Mouse (Mus musculus) central nervous system, embryonic 14 days (tissue): ENCODE data around the gene Bend4. TPM values are rescaled to one million over a fixed set of nuclear protein-coding genes. Genes with fewer than 3 reads are reported as not detected.

Experiments used
- polyA plus RNA-seq: library from polyadenylated mRNA; depleted of rRNA; stranded (reverse); fragments of >200 nt; gene quantifications from 2 replicates; pipeline ENCODE4 v1.2.3, GENCODE M21; 2012; rRNA removed

Bend4 gene
- 4.5 and 5.2 TPM in 2 replicates for polyA plus RNA-seq

GRCm38 (mm10) chr5:67427443-67428360, at the start of gene Bend4:
Gene Bend4 (minus strand): TSS chr5:67428310.

Other genes starting within 250 kb of the Bend4 start
- gene Tmem33, start 167.7 kb downstream of the Bend4 start, polyA plus RNA-seq, result 52.1 and 57.2 TPM in 2 replicates
- gene Slc30a9, start 121.4 kb downstream of the Bend4 start, polyA plus RNA-seq, result 66.9 and 67.8 TPM in 2 replicates
- gene Shisa3, start 179.6 kb upstream of the Bend4 start, polyA plus RNA-seq, result 6.5 and 12.3 TPM in 2 replicates